Mouse (Mus musculus) spleen, adult 2 months (tissue): ENCODE data around the gene Tdrd7. TPM values are rescaled to one million over a fixed set of nuclear protein-coding genes. Genes with fewer than 3 reads are reported as not detected.

Source experiments
- DNase-seq, 2 experiments: peaks; one replicate each; pipeline versions ENCODE4 v3.0.0 to v3.0.0-alpha.2; 2012 to 2021; ENCODE audit warnings: low spot score in 2 of 2, low read depth in 1 of 2
- H3K27ac ChIP-seq: fragments of 200-500 bp; 2 replicates; pipeline ENCODE4 v1.5.1; 2012; ENCODE audit warnings: low read length, inconsistent platforms; ENCODE audit not compliant: insufficient read depth
- H3K27me3 ChIP-seq: fragments of 200-500 bp; 2 replicates; pipeline ENCODE4 v1.6.1; 2012; ENCODE audit warnings: mild to moderate bottlenecking, moderate library complexity, low read length, inconsistent platforms; ENCODE audit not compliant: control insufficient read depth, insufficient read depth
- H3K36me3 ChIP-seq: fragments of 200-500 bp; 2 replicates; pipeline ENCODE4 v1.6.1; 2012; ENCODE audit warnings: mild to moderate bottlenecking, low read length, inconsistent platforms; ENCODE audit not compliant: control insufficient read depth, insufficient read depth
- H3K4me1 ChIP-seq: fragments of 200-500 bp; 2 replicates; pipeline ENCODE4 v1.6.1; 2011; ENCODE audit warnings: inconsistent platforms; ENCODE audit not compliant: control insufficient read depth, insufficient read depth, insufficient read length
- H3K4me3 ChIP-seq: fragments of 200-500 bp; 2 replicates; pipeline ENCODE4 v1.5.1; 2011; ENCODE audit warnings: mild to moderate bottlenecking, inconsistent platforms; ENCODE audit not compliant: insufficient read depth, insufficient read length; ENCODE audit errors: extremely low read depth
- CTCF ChIP-seq: fragments of 200-500 bp; IDR thresholded peaks from 2 replicates; pipeline ENCODE4 v1.5.1; 2011; ENCODE audit warnings: mild to moderate bottlenecking, inconsistent platforms; ENCODE audit not compliant: insufficient read depth, insufficient read length, insufficient replicate concordance; ENCODE audit errors: extremely low read depth
- POLR2A ChIP-seq: fragments of 200-500 bp; IDR thresholded peaks from 2 replicates; pipeline ENCODE4 v1.6.1; 2011; ENCODE audit warnings: low read depth, low read length, inconsistent platforms
- WGBS: fragments of 180-500 bp; shearing (Covaris S2); methylation state at CpG from one replicate; pipeline ENCODE4 v1.1.7; 2018; 5-methylcytosine and 5-hydroxymethylcytosine counted together
- polyA plus RNA-seq: library from polyadenylated mRNA; depleted of rRNA; stranded (reverse); fragments of >200 nt; gene quantifications from 2 replicates; pipeline ENCODE4 v1.2.3, GENCODE M21; 2012; rRNA removed

Tdrd7 gene
- 5.1 and 5.2 TPM in 2 replicates for polyA plus RNA-seq

DNA sequence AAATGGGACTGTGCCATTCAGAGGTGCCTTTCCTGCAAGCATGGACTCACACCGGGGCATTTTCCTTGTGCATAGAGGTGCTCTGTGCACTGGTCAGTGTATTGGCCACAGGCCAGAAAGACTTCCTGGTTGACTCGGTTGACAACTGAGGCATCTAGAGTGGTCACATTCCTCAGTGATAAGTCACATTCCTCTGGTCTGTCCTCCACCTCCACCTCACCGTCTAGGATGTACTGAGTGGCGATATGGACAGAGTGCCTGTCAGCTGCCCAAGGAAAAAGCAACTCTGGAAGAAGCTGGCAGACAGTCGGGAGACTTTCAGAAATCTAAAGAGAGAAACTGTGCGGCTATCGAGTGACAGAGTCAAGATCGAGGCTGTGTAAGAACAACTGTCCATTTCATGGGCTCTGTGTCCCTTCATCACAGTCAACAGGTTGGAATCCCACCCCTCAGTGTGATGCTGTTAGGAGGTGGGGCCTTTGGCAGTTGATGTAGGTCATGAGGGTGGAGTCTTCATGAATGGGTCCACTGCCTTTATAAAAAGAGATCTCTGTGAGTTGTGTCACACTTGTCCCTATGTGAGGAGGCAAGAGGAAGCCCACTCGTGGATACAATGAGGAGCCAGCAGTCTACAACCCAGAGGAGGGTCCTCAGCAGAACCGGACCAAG is at the start of gene Tdrd7:
Gene Tdrd7, plus strand, starts transcription at position 564 of the 669 bp plus-strand sequence.
- no peak for DNase-seq
- 84% methylated on average over 10 of the region's 10 CpGs for WGBS
- Histone ChIP-seq H3K4me3 (no peak within 1 kb of the TSS), H3K36me3 (no peaks in the 10 kb centered on the region), H3K4me1 (no peaks in the 10 kb centered on the region), H3K27ac (no peak within 1 kb of the TSS), H3K27me3 (no peaks in the 10 kb centered on the region)
- TF ChIP-seq CTCF (no peak), POLR2A (no peak)

DNA sequence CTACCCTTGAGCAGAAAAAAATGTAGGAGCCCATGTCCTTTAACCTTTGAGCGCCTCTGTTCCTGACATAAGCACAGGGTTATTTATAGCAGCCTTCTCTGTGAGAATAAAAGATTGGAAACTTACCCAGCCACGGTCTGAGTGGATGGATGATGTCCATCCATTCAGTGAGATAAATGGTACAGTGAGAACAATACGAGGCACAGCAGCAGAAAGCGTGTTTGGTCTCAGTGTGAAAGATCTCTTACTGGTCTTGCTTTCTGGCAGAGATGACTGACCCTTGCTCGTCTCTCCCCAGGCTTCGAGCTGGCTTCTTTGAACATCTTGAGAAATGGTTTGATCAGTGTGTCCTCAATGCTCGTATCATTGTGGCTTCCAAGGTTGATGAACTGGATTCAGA is 48.0 kb upstream of the Tdrd7 start:
- TF ChIP-seq POLR2A (no peak), CTCF (no peak)
- no peak overlapping the region for H3K4me3 ChIP-seq
- no peak for DNase-seq
- 78% methylated on average over 7 of the region's 7 CpGs for WGBS
- no peaks in the 10 kb centered on the region for H3K27me3 ChIP-seq
- H3K27ac ChIP-seq, result no peak overlapping the region
- no peaks in the 10 kb centered on the region for H3K4me1 ChIP-seq
- H3K36me3 ChIP-seq, result no peaks in the 10 kb centered on the region

DNA sequence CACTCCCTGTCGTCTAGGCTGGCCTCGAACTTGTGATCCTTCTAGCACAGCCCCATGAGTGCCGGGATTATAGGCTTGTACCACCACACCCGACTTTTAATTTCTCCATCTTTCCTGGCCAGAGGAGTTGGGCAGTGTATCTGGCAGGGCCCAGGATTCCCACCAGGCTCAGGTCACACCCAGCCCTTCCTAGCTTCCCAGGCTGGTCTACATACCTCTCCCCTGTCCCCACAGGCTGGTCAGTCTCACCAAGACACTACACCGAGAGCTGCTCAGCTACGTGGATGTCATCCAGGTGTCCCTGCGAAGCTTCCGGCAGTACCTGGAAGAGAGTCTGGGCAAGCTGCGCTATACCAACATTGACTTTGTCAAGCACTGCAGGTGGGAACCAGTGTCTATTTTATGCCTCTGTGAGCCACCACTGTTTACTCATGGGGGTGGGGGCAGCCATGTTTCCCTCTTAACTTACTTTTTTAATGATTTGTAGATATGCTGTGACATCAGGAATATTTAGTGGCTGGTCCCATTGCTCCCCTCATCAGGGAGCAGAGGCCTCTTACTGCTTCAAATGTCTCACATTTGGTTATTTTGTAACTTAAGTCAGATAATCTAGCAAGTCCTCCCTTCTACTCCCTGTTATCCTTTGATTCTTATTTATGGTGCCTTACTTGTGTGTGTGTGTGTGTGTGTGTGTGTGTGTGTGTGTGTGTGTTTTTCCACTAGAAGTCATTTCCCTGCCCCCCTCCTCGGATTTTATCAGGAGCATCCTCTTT is 43.3 kb upstream of the Tdrd7 start:
- Histone ChIP-seq H3K27me3 (no peaks in the 10 kb centered on the region), H3K4me1 (no peaks in the 10 kb centered on the region), H3K36me3 (no peaks in the 10 kb centered on the region), H3K27ac (no peak overlapping the region), H3K4me3 (no peak overlapping the region)
- 88% methylated on average over 10 of the region's 10 CpGs for WGBS
- TF ChIP-seq CTCF (no peak), POLR2A (no peak)
- no peak for DNase-seq

DNA sequence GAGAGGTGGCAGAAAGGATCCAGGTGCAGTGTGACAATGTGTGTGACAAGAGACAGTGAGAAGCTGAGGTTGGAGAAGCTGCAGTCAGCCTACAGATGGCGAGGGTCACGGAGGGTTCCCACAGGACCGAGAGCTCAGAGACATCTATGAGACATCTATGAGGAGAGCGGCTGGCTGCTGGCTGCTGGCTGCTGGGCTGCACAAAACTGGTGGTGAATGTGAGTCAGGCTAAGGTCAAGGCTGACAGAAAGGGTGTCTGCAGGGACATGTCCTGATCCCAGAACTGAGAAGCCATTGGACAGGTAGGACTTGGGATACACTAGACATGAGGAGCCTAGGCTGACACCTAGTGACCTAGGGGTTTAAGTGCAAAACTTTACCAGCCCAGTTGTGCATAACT is 41.1 kb upstream of the Tdrd7 start:
- no peak for TF ChIP-seq CTCF
- TF ChIP-seq POLR2A, result no peak
- DNase-seq, result no peak
- no peaks in the 10 kb centered on the region for H3K36me3 ChIP-seq
- no peak overlapping the region for H3K27ac ChIP-seq
- 90% methylated on average over 4 of the region's 4 CpGs for WGBS
- H3K4me3 ChIP-seq, result no peak overlapping the region
- H3K4me1 ChIP-seq, result no peaks in the 10 kb centered on the region
- H3K27me3 ChIP-seq, result no peaks in the 10 kb centered on the region

DNA sequence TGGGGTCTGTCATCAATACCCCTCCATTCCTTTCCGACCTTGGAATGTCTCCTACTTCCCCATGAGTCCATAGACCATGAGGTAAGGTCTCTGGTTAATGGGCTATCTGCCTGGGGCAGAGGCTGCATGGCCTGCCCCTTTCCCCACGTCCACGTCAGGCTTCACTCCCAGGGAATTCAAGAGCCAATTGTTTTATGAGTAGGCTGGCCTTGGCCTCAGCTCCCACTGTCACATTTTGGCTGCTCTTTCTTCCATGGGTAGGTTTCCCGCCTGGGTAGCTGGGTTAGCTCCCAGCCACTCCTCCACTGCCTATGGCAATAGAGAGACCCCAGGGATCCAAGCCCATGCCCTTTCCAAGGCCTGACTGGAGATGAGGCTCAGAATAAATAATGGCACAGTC is 36.6 kb upstream of the Tdrd7 start:
- no peak overlapping the region for H3K4me3 ChIP-seq
- H3K27me3 ChIP-seq, result no peaks in the 10 kb centered on the region
- no peak overlapping the region for H3K27ac ChIP-seq
- 87% methylated on average over 4 of the region's 4 CpGs for WGBS
- DNase-seq, result no peak
- no peaks in the 10 kb centered on the region for H3K4me1 ChIP-seq
- no peak for TF ChIP-seq POLR2A
- no peak for TF ChIP-seq CTCF
- no peaks in the 10 kb centered on the region for H3K36me3 ChIP-seq

DNA sequence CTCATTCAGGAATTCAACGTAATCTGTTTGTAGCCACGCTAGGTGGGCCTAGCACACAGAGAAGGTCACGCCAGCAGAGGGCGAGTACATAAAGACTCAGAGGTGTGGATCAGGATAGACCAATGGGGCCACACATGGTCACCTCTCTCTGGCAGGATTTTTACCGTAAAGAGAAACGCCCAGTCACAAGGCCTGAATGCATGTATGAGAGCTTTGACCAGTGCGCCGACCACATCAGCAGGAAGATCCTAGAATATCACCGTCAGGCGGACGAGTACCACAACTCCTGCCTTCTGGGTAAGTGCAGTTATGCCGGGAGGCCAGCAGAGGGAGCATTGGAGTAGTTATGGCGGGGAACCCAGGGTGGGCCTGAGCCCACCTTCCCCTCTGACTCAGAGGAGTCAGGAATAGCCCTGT is 23.5 kb upstream of the Tdrd7 start:
- 12% methylated on average over 13 of the region's 13 CpGs for WGBS
- Histone ChIP-seq H3K27ac (no peak overlapping the region), H3K36me3 (no peaks in the 10 kb centered on the region), H3K4me1 (0 out of 2 replicates have a peak, but pooled peaks cover 2% of the 10 kb centered on the region), H3K27me3 (no peaks in the 10 kb centered on the region), H3K4me3 (no peak overlapping the region)
- DNase-seq, result peak in 1 of 2 experiments; percentile 28
- TF ChIP-seq CTCF, result peak; percentile 65; the same call in 1 of the 2 replicates
- no peak for TF ChIP-seq POLR2A

DNA sequence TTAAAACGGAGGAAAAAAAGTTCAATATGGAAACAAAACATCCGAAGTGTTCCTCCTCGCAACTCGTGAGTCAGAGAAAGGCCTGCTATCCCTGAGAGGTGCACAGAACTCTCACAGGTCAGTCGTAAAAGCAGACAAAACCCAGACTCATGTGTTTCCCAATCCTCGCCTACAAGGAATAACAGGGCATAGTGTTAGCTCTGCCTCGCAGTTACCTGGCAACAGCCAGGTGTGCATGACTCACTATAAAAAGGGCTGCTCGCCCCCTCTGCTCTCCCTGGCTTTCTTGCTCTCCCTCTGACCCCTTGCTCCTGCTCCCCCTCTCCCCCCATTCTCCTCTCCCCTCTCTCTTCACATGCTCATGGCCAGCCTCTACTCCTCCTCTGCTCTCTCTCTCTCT is 17.4 kb upstream of the Tdrd7 start:
- 89% methylated on average over 8 of the region's 8 CpGs for WGBS
- Histone ChIP-seq H3K4me3 (no peak overlapping the region), H3K36me3 (no peaks in the 10 kb centered on the region), H3K27me3 (no peaks in the 10 kb centered on the region), H3K4me1 (peaks cover 21% of the 10 kb centered on the region; the same call in 1 of the 2 replicates), H3K27ac (no peak overlapping the region)
- DNase-seq, result no peak
- TF ChIP-seq CTCF (no peak), POLR2A (no peak)
